Mouse (Mus musculus) myocyte (in vitro differentiated cells): ENCODE measurements around the gene Surf4. TPM values are rescaled to one million over a fixed set of nuclear protein-coding genes. Genes with fewer than 3 reads are reported as not detected.

Source experiments
- H3K27me3 ChIP-seq: one replicate; pipeline ENCODE4 v1.6.1; 2011; ENCODE audit not compliant: control insufficient read depth, insufficient read depth, insufficient read length
- H3K36me3 ChIP-seq: one replicate; pipeline ENCODE4 v1.6.1; 2011; ENCODE audit not compliant: control insufficient read depth, insufficient read depth
- H3K4me2 ChIP-seq: one replicate; pipeline ENCODE4 v1.6.1; 2011; ENCODE audit warnings: low read depth, control low read depth
- H3K4me3 ChIP-seq: one replicate; pipeline ENCODE4 v1.5.1; 2011; ENCODE audit warnings: mild to moderate bottlenecking, control low read depth, moderate library complexity
- H3K79me2 ChIP-seq: one replicate; pipeline ENCODE4 v1.6.1; 2011; ENCODE audit not compliant: control insufficient read depth, insufficient read depth
- H3ac ChIP-seq: one replicate; pipeline ENCODE4 v1.6.1; 2011; ENCODE audit not compliant: control insufficient read depth, insufficient read length
- CEBPB ChIP-seq: IDR thresholded peaks from 2 replicates; pipeline ENCODE4 v1.6.1; 2011; ENCODE audit warnings: mild to moderate bottlenecking, moderate library complexity; ENCODE audit not compliant: poor library complexity, insufficient read depth, severe bottlenecking
- E2F4 ChIP-seq: IDR thresholded peaks from one replicate; pipeline ENCODE4 v1.6.1; 2011; ENCODE audit warnings: mild to moderate bottlenecking, control low read depth, moderate library complexity; ENCODE audit not compliant: insufficient read depth
- MAX ChIP-seq: IDR thresholded peaks from one replicate; pipeline ENCODE4 v1.6.1; 2011; ENCODE audit warnings: low read depth, mild to moderate bottlenecking, control low read depth
- MYOD1 ChIP-seq, 3 experiments: IDR thresholded peaks; one replicate each; pipeline ENCODE4 v1.6.1; 2011; ENCODE audit warnings: control low read depth in 2 of 3, low read depth in 2 of 3, mild to moderate bottlenecking in 2 of 3, moderate library complexity in 1 of 3; ENCODE audit not compliant: insufficient read length in 2 of 3, control insufficient read depth in 1 of 3
- MYOG ChIP-seq, 3 experiments: IDR thresholded peaks; one replicate each; pipeline ENCODE4 v1.6.1; 2011; ENCODE audit warnings: control low read depth in 2 of 3, low read depth in 2 of 3, mild to moderate bottlenecking in 2 of 3; ENCODE audit not compliant: insufficient read length in 2 of 3, control insufficient read depth in 1 of 3, insufficient read depth in 1 of 3
- POLR2A ChIP-seq: IDR thresholded peaks from one replicate; pipeline ENCODE4 v1.6.1; 2011; ENCODE audit warnings: low read depth, mild to moderate bottlenecking, control low read depth, moderate library complexity; ENCODE audit not compliant: insufficient read length
- POLR2AphosphoS2 ChIP-seq: IDR thresholded peaks from one replicate; pipeline ENCODE4 v1.6.1; 2011; ENCODE audit warnings: low read depth, control low read depth; ENCODE audit not compliant: insufficient read length
- REST ChIP-seq: IDR thresholded peaks from one replicate; pipeline ENCODE4 v1.6.1; 2011; ENCODE audit warnings: mild to moderate bottlenecking, control low read depth, moderate library complexity; ENCODE audit not compliant: insufficient read depth, insufficient read length
- SRF ChIP-seq: IDR thresholded peaks from one replicate; pipeline ENCODE4 v1.6.1; 2011; ENCODE audit warnings: low read depth; ENCODE audit not compliant: control insufficient read depth, insufficient read length
- TCF12 ChIP-seq: IDR thresholded peaks from one replicate; pipeline ENCODE4 v1.6.1; 2011; ENCODE audit warnings: mild to moderate bottlenecking, control low read depth; ENCODE audit not compliant: poor library complexity, insufficient read depth, severe bottlenecking
- TCF3 ChIP-seq: IDR thresholded peaks from one replicate; pipeline ENCODE4 v1.6.1; 2011; ENCODE audit warnings: low read depth, control low read depth; ENCODE audit not compliant: insufficient read length
- USF1 ChIP-seq: IDR thresholded peaks from one replicate; pipeline ENCODE4 v1.6.1; 2011; ENCODE audit warnings: low read depth, mild to moderate bottlenecking, control low read depth, moderate library complexity
- polyA plus RNA-seq: library from polyadenylated mRNA; unstranded; fragments of >200 nt; fragmentation: generic; extraction: Trizol; gene quantifications from one replicate; pipeline ENCODE4 v1.2.1, GENCODE M21; 2012; ENCODE audit warnings: missing spikeins

The Surf4 gene
- polyA plus RNA-seq, 1 experiment, result 173 TPM

DNA sequence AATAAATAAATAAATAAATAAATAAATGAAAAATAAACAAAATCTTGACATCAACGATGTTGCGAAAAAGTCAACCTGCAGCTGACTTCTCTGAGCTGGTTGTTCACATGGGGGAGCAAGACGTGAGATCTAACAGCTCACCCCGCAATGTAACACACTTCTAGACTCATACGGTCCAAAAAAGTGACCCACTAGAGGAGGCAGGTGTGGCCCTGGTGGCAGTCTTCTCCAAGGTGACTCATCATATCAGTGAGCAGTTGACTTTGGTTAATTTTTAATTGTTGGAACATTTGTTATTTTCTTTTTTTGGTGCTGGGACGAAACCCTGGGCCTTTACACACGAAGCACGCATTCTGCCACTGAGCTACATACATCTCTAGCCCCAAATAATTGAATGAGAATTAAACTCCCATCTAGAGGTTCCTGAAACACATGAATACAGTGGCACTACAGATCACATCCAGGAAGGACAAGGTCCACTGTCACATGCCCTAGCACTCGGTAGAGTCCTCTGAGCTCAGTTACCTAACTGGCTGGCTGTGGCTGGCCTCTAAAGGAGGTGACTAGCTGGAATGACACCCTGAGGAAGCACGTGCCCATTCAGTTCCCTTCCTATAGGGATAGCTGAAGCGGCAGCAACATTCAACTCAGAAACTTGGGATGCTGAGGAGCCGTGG lies 23.2 kb upstream of the Surf4 start:
- Histone ChIP-seq H3ac (no peak overlapping the region), H3K79me2 (peaks cover 2% of the 10 kb centered on the region), H3K36me3 (peaks cover 54% of the 10 kb centered on the region), H3K27me3 (no peaks in the 10 kb centered on the region), H3K4me2 (no peak overlapping the region), H3K4me3 (no peak overlapping the region)
- TF ChIP-seq CEBPB (no peak), E2F4 (no peak), USF1 (no peak), TCF12 (no peak), REST (no peak), SRF (no peak), MYOG (IDR thresholded peaks at IDR 0.05; ENCODE audit: control insufficient read depth in 1 of 3, insufficient read depth in 1 of 3, insufficient read length in 2 of 3, low read depth in 2 of 3) (no peak), POLR2A (no peak), TCF3 (no peak)

DNA sequence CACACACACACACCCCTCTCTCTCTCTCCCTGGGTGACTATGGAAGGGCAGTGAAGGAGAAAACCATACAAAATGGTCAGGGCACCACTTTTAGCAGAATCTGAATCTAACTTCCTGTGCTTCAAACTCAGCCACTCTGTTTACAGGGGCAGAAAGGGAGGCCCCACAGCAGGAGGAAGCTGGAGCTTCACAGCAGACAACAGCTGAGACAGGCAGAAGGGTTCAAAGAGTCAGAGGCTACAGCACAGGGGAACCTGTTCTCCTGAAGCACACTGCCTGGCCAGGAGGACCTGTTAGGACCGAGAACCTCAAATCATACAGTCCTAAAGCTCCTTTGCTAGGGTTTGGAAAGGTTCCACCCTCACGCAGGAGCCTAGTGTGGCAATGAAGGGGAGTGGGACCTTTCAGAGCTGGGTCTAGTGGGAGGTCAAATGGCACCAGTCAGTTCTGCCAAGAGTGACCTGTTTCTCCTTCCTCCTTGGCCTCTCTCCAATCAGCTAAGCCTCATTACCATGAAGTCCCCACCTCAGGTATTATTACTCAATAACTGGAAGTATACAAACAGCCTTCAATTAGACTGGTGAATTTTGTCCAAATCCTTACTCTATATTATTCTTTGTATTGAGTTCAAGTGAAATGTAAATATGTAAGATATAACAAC lies 21.1 kb upstream of the Surf4 start:
- peaks cover 42% of the 10 kb centered on the region for H3K36me3 ChIP-seq
- no peak overlapping the region for H3K4me2 ChIP-seq
- H3ac ChIP-seq, result no peak overlapping the region
- H3K79me2 ChIP-seq, result no peaks in the 10 kb centered on the region
- no peak overlapping the region for H3K4me3 ChIP-seq
- TF ChIP-seq USF1 (no peak), TCF3 (no peak), E2F4 (no peak), TCF12 (no peak), MYOD1 (IDR thresholded peaks at IDR 0.05; ENCODE audit: control insufficient read depth in 1 of 3, insufficient read length in 2 of 3, low read depth in 2 of 3) (no peak), SRF (no peak), MYOG (IDR thresholded peaks at IDR 0.05; ENCODE audit: control insufficient read depth in 1 of 3, insufficient read depth in 1 of 3, insufficient read length in 2 of 3, low read depth in 2 of 3) (no peak), CEBPB (no peak), POLR2AphosphoS2 (no peak), POLR2A (no peak), REST (no peak), MAX (no peak)
- no peaks in the 10 kb centered on the region for H3K27me3 ChIP-seq

DNA sequence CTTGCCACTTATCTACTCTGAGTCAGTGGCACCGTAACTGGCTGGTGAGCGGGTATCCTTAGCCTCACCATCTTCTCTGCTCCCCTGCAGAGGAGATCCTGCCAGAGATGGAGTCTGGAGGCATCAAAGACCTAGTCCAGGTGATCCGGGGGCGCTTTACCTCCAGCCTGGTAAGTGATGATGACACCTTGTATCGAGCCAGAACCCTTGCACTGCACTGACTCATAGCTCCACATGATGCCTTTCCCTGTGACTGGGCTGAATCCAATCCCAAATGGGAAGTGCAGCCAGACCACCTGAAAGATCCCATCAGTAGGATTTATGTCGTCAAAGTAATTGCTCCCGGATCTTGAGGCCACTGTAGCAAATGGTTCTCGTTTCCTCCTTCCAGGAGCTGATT lies 19.1 kb upstream of the Surf4 start:
- peaks cover 29% of the 10 kb centered on the region for H3K36me3 ChIP-seq
- TF ChIP-seq MYOD1 (IDR thresholded peaks at IDR 0.05; ENCODE audit: control insufficient read depth in 1 of 3, insufficient read length in 2 of 3, low read depth in 2 of 3) (no peak), MYOG (IDR thresholded peaks at IDR 0.05; ENCODE audit: control insufficient read depth in 1 of 3, insufficient read depth in 1 of 3, insufficient read length in 2 of 3, low read depth in 2 of 3) (no peak), TCF12 (no peak), POLR2AphosphoS2 (no peak), MAX (no peak), CEBPB (no peak), POLR2A (no peak), E2F4 (no peak), REST (no peak), TCF3 (no peak), USF1 (no peak), SRF (no peak)
- H3ac ChIP-seq, result no peak overlapping the region
- no peaks in the 10 kb centered on the region for H3K79me2 ChIP-seq
- H3K4me2 ChIP-seq, result no peak overlapping the region
- H3K27me3 ChIP-seq, result no peaks in the 10 kb centered on the region
- H3K4me3 ChIP-seq, result no peak overlapping the region

DNA sequence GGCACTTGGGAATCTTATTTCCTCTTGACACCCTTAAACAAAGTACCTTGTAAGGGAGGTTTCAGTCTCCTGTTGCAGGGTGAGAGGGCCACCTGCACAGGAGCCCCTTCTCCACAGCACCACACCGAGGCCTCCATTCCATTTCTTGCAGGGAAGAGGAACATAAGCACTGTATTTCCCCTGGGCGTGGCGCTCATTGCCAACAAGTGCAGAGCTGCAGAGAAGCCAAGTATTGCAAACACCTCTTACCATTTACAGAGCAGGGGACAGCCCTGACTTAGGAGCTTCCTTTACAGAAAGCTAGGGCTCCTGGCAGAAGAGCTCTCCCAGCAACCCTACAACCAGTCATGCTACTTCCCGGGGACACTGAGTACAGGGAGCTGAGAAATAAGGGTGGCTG lies 18.5 kb upstream of the Surf4 start:
- TF ChIP-seq MYOG (IDR thresholded peaks at IDR 0.05; ENCODE audit: control insufficient read depth in 1 of 3, insufficient read depth in 1 of 3, insufficient read length in 2 of 3, low read depth in 2 of 3) (no peak), CEBPB (no peak), POLR2AphosphoS2 (no peak), POLR2A (no peak), REST (no peak), SRF (no peak), TCF3 (no peak), MYOD1 (IDR thresholded peaks at IDR 0.05; ENCODE audit: control insufficient read depth in 1 of 3, insufficient read length in 2 of 3, low read depth in 2 of 3) (no peak), E2F4 (no peak), MAX (no peak), TCF12 (no peak)
- H3K36me3 ChIP-seq, result peaks cover 23% of the 10 kb centered on the region
- H3K27me3 ChIP-seq, result no peaks in the 10 kb centered on the region
- H3K4me3 ChIP-seq, result no peak overlapping the region
- no peak overlapping the region for H3ac ChIP-seq
- no peak overlapping the region for H3K4me2 ChIP-seq
- no peaks in the 10 kb centered on the region for H3K79me2 ChIP-seq
